Mouse (Mus musculus) cerebellum, adult 11 months (tissue): ENCODE data around the gene Gripap1.
"Not testable (repeated sequence)": the region's sequence is repeated elsewhere in the genome, so short reads cannot be mapped to it uniquely, and the experiment has no call there.

Experiments used
- DNase-seq: peaks from one replicate; pipeline ENCODE4 v3.0.0; 2022

Gene Gripap1

DNA sequence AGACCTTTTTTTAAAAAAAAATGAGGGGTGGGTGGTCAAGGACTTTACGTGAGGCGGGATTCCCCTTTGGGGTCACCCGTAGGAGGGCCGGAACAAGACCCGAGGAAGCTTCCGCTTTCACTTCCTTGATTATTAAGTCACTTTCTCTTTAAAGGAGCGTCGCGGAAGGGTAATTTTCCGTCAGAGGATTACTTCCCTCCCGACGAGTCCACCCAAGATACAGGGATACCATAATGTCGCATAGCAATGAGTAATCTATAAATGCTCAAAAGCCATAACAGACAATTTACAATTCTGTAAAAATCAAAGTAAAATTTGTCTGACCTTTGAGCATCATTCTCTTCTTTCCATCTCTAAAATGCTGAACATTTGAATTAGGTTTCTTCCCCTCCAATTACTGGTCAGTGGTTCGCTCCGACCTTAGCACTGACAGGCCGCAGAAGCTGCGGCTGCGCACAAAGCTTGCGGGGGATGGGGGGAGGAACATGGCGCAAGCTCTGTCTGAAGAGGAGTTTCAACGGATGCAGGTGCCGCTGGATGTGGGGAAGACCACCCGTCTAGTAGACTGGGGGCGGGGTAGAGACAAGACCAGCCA, at the start of gene Gripap1:
Gene Gripap1 (plus strand): TSS at position 224 of the 595 bp plus-strand sequence.
- peak; percentile 66 for DNase-seq

- no peak for DNase-seq
Observed at GRCm38 (mm10) chrX:7740082-7740819, 49.3 kb upstream of the Gripap1 start.

GRCm38 (mm10) chrX:7741103-7741502, 48.5 kb upstream of the Gripap1 start:
- DNase-seq = peak; percentile 48

GRCm38 (mm10) chrX:7743470-7743869, 46.1 kb upstream of the Gripap1 start:
- DNase-seq = no peak

GRCm38 (mm10) chrX:7744940-7745339, 44.6 kb upstream of the Gripap1 start:
- no peak for DNase-seq

DNA sequence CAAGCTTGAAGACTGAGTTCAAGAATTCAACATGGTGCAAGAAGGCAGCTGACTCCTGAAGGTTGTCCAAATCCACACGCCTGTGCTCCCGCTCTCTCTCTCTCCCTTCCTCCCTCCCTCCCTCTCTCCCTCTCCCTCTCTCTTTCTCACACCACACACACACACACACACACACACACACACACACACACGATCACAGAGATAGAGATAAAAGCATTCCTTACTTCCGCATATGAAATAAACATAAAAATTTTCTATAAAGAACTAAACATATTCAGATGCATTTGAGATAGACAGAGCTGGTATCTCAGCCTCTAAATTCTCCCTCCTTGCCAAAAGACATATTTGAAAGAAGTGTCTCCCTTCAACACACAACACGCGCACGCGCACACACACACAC, 44.1 kb upstream of the Gripap1 start:
- DNase-seq = no peak

DNA sequence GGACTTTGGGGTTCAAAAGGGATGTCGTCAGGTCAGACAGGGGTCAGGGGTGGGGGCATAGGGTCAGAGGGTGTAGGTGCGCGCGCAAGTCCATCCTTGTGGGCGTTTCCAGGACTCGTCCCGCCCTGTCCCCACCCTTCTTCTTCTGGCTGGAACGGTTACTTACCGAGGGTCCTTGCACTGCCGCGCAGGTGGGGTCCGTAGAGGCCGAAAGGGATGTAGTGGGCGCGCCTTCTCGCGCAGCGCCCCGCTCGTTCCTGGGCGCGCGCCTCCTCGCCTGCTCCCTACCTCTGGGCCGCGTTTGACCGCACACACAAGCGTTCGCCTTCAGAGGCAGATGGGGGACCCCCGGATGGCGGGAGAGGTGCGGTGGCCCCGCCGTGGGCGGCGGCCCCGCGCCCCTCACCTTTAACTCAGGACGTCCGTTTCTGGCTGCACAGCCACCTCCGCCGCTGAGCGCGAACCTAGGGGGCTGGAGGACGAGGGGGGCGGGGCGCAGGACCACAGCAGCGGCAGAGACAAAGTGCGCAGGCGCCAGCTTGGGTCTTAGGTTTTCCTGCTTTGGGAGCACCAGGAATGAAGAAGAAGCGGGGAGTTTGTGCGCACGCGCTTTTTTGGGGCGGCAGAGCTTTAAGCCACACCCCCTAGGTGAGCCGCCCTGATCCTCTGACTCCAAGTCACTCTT, 39.0 kb upstream of the Gripap1 start, which contains the start of gene Ccdc120:
Gene Ccdc120 (minus strand): TSS at position 474 of the 685 bp plus-strand sequence.
- peak; percentile 77 for DNase-seq

DNA sequence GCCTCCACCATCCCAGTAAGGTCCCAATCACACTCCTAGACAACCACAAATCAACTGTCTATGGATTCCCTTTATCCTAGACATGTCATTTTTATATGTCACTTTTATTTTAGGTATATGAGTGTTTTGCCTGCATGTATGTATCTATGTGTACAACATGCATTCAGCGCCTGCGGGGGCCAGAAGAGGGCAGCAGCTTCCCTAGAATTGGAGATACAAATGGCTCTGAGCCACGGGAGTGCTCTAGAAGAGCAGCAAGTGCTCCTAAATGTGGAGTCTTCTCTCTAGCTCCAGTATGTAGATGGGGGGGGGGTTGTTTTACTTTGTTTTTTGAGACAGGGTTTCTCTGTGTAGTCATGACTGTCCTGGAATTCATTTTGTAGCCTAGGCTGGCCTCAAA, 35.9 kb upstream of the Gripap1 start:
- not testable (repeated sequence) for DNase-seq

DNA sequence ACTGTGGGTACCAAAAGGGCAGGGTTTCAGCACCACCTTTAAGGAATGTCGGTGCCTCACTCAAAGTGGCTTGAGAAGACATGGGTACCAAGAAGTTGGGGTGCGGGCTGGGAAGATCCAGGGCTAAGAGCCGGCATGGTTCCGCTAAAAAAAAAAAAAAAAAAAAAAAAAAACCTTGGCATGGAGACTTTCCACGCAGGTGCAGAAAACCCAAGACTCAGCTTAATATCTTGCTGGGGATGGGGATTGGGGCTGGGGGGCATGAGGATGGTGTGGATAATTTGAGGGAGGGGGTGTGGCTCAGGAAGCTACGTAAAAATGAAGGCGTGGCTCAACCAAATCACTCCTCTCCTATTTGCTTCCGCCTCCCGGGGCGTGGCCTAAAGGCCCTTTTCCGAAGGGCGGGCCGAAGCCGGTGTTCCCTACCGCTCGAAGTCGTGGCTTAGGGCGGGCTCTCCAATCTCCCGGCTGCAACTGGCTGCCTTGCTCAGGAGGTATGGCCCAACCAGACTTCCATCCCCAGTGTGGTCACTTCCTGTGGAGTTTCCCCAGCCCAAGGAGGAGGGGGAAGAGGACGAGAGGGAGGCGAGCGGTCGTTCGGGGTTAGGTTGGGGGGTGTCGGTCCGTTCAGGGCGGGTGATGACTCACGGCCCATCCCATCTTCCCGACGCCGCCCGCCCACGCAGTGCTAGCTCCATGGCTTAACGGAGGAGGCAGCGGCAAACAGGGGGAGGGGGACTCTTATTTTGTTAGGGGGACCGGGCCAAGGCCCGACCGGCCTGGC, 27.2 kb upstream of the Gripap1 start, which contains the start of gene Tfe3:
Gene Tfe3 (plus strand): TSS at position 424 of the 784 bp plus-strand sequence.
- peak; percentile 89 for DNase-seq

DNA sequence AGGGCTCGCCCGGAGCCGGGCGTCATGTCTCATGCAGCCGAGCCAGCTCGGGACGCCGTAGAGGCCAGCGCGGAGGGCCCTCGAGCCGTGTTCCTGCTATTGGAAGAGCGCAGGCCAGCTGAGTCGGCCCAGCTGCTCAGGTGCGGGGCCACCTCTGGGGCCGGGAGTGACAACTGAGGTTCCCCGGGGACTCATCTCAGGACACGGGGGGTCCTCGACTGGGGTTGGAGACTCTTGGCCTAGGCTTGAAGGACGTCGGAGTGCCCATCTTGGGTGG, 26.7 kb upstream of the Gripap1 start:
- no peak for DNase-seq

- no peak for DNase-seq
Observed at GRCm38 (mm10) chrX:7763631-7764393, 25.8 kb upstream of the Gripap1 start.

- DNase-seq = no peak
Observed at GRCm38 (mm10) chrX:7764657-7765280, 24.8 kb upstream of the Gripap1 start.

DNA sequence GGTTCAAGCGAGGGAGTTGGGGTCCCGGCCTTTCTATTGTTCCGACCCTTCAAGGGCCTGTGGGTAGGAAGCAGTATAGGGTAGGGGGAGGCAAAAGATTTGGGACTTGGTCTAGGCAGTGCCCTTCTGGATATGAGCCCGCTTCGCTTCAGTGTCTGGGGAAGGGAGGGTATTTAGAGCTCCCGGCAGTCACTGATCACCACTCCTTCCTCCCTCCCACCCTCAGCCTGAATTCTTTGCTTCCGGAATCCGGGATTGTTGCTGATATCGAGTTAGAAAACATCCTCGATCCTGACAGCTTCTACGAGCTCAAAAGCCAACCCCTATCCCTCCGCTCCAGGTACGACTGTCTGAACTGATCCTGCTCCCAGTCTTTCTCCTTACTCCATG, 24.3 kb upstream of the Gripap1 start:
- DNase-seq = no peak

- no peak for DNase-seq
Observed at GRCm38 (mm10) chrX:7765764-7766163, 23.8 kb upstream of the Gripap1 start.

GRCm38 (mm10) chrX:7769302-7770017, 20.1 kb upstream of the Gripap1 start:
- DNase-seq = no peak

GRCm38 (mm10) chrX:7772766-7773165, 16.8 kb upstream of the Gripap1 start:
- DNase-seq = no peak

GRCm38 (mm10) chrX:7775501-7776205, 13.9 kb upstream of the Gripap1 start:
- DNase-seq = no peak

- DNase-seq = peak; percentile 53
Observed at GRCm38 (mm10) chrX:7776329-7777082, 13.1 kb upstream of the Gripap1 start.

- no peak for DNase-seq
Observed at GRCm38 (mm10) chrX:7778450-7779244, 10.9 kb upstream of the Gripap1 start.
